Comparison of ENCODE assay signal across 8 mouse cellular contexts in the genomic region with DNA sequence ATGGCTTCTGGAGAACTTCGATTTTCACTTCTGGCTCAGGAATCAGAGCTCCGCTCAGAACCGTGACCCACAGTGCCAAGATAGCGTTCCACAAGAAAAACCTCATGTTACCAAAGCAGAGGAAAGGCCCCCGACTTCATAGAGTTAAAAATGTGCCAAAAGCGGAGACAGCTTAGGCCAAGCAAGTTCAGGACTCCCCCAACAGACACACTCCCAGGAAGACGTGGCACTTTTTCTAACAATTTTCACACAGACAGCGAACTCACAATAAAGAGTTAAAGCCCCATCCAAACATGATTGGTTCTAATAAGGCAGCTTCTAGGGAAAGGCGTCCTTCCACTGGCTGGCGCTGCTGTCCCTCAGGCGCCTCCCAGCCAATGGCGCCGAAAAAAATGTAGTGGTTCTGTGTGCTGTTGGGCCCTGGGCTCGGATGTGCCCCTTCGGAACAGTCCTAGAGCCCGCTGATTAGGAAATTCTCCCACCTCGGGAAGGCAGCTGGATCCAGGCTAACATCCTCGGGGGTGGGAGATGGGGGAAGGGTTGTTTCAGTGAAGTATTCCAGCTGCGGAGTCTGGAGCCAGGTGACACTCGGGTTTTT. TPM values are rescaled to one million over a fixed set of nuclear protein-coding genes. Genes with fewer than 3 reads are reported as not detected.
DNase-seq lines count a peak whose midpoint lies in the region; ATAC-seq and TF ChIP-seq lines count a peak whose summit lies in the region.

No protein-coding gene starts in this region.

- intact Hi-C loops in gastrocnemius, adult 2 months (cut with DNase I), result loop anchor here (2.0 to 5.0 kb wide), 2 partner anchors 224 to 444 kb away; a partner anchor contains a TSS

- peak; percentile 84 for ATAC-seq in activated CD4-positive, CD25-positive, alpha-beta regulatory T cell, adult 4 months
- ATAC-seq in common myeloid progenitor, adult 5-6 weeks (replicated peaks; ENCODE audit: low read depth, poor library complexity, severe bottlenecking), result peak; percentile 93
- peak; percentile 93 for ATAC-seq in hindbrain, embryonic 16.5 days

- H3K36me3 ChIP-seq in hindbrain, embryonic 16.5 days (ENCODE audit: control insufficient read depth, insufficient read depth, low read length), result no peaks in the 10 kb centered on the region

- H3K9ac ChIP-seq in hindbrain, embryonic 16.5 days (ENCODE audit: low read depth, low read length), result peak overlapping the region; percentile 77

- no peaks in the 10 kb centered on the region for H3K9me3 ChIP-seq in hindbrain, embryonic 16.5 days (ENCODE audit: control insufficient read depth, low read length)

- WGBS in hindbrain, embryonic 16.5 days, result under 1% methylated on average over 20 of the region's 20 CpGs

- peak overlapping the region; percentile 93 for H3K4me3 ChIP-seq in gastrocnemius, adult 2 months
- peak overlapping the region; percentile 62 for H3K4me3 ChIP-seq in hindbrain, embryonic 16.5 days (ENCODE audit: low read length)

- no peak for TF ChIP-seq CTCF in gastrocnemius, adult 2 months (IDR thresholded peaks at IDR 0.05)

- H3K27ac ChIP-seq in gastrocnemius, adult 2 months, result peak overlapping the region; percentile 89
- H3K27ac ChIP-seq in hindbrain, embryonic 16.5 days (ENCODE audit: low read depth, low read length), result peak overlapping the region; percentile 61

- H3K27me3 ChIP-seq in hindbrain, embryonic 16.5 days (replicated peaks; ENCODE audit: control insufficient read depth, insufficient read depth, low read length), result no peaks in the 10 kb centered on the region

- H3K4me2 ChIP-seq in hindbrain, embryonic 16.5 days (ENCODE audit: low read length), result peak overlapping the region; percentile 83

- peak; percentile 96 for DNase-seq in gastrocnemius, adult 2 months
- peak; percentile 90 to 95 for DNase-seq in left cerebral cortex, adult 18-20 months (ENCODE audit: low spot score in 2 of 2)
- DNase-seq in lung, postnatal 4 days, result peak; percentile 94 to 97
- peak; percentile 95 for DNase-seq in retina, postnatal 1 day
- DNase-seq in thymus, postnatal 4 days, result peak; percentile 84

- H3K4me1 ChIP-seq in hindbrain, embryonic 16.5 days (ENCODE audit: control insufficient read depth, insufficient read depth, low read depth, low read length), result peaks cover 23% of the 10 kb centered on the region

RNA-seq across cellular contexts. Expression of a gene that starts 1.9 kb away (rescaled TPM):
- polyA plus RNA-seq in activated CD4-positive, CD25-positive, alpha-beta regulatory T cell, adult 4 months (2017; shearing (Covaris generic)), result 1 to 10 TPM in 1 of 2 experiments, under 1 TPM in 1; 0.89 to 1.3 TPM
- 3.8 and 4.5 TPM in 2 replicates for total RNA-seq in common myeloid progenitor, adult 5-6 weeks (2017)
- 1 to 10 TPM; 3.3 to 4.0 TPM for total RNA-seq in gastrocnemius, adult 2 months (2021)
- polyA plus RNA-seq in hindbrain, embryonic 16.5 days (2015; fragmentation: Nextera tagmentation; extraction: Ambion mirVana), result 6.3 and 8.1 TPM in 2 replicates
- total RNA-seq in left cerebral cortex, adult 18-20 months (2021), result 10 to 100 TPM; 11.2 to 13.1 TPM

RNA-seq across cellular contexts. Expression of a gene that starts 4.1 kb away (rescaled TPM):
- polyA plus RNA-seq in activated CD4-positive, CD25-positive, alpha-beta regulatory T cell, adult 4 months (2017; shearing (Covaris generic)), result not detected
- 0.44 and 0.96 TPM in 2 replicates for total RNA-seq in common myeloid progenitor, adult 5-6 weeks (2017)
- total RNA-seq in gastrocnemius, adult 2 months (2021), result 1 to 10 TPM; 3.4 to 6.3 TPM
- polyA plus RNA-seq in hindbrain, embryonic 16.5 days (2015; fragmentation: Nextera tagmentation; extraction: Ambion mirVana), result 8.0 and 11.8 TPM in 2 replicates
- 1 to 10 TPM; 9.5 to 9.9 TPM for total RNA-seq in left cerebral cortex, adult 18-20 months (2021)

RNA-seq across cellular contexts. Expression of a gene that starts 26.7 kb away (rescaled TPM):
- not detected for polyA plus RNA-seq in activated CD4-positive, CD25-positive, alpha-beta regulatory T cell, adult 4 months (2017; shearing (Covaris generic))
- not detected in 2 replicates for total RNA-seq in common myeloid progenitor, adult 5-6 weeks (2017)
- total RNA-seq in gastrocnemius, adult 2 months (2021), result 1 to 10 TPM; 1.4 to 1.6 TPM
- polyA plus RNA-seq in hindbrain, embryonic 16.5 days (2015; fragmentation: Nextera tagmentation; extraction: Ambion mirVana), result 109 and 114 TPM in 2 replicates
- total RNA-seq in left cerebral cortex, adult 18-20 months (2021), result 100 to 1,000 TPM; 148 TPM

Comparison
In these comparisons a context has a peak if more than half of its experiments do, and no peak if none do; other contexts are left out.
1. Peak in every context shown above with its lines: DNase-seq, ATAC-seq, H3K4me3 ChIP-seq and H3K27ac ChIP-seq.
2. RNA of a gene that starts 26.7 kb away (total RNA-seq): 148 TPM in left cerebral cortex, adult 18-20 months; 1.4 to 1.6 TPM in gastrocnemius, adult 2 months and not detected in common myeloid progenitor, adult 5-6 weeks; every median in the first group is over 10 times any median in the second.